Mouse (Mus musculus): Measurements from ENCODE around the gene Scn1b. TPM values are rescaled to one million over a fixed set of nuclear protein-coding genes. Genes with fewer than 3 reads are reported as not detected.

Scn1b gene
- polyA plus RNA-seq, 1 experiment from 2014 or later: 2.8 TPM

DNA sequence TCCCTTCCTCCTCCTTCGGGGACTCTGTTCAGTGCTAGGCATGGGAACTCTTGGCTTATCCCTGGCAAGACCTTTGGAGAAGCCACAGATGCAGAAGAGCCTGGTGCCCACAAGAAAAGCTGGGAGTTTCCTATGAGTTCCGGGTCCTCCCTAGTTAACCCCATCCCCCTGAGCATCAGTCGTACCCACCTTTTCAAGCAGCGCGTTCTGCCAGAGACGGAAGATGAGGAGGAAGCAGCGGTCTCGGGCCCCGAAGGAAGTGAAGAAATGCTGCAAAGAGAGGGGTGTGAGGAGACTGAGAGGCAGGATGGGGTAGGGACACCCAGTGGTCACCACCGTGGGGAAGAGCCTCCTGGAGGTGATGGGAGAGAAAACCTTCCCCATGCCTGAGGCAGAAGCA lies 14.1 kb upstream of the Scn1b start:
- Histone ChIP-seq H3K4me1 (replicated peaks; ENCODE audit: insufficient read depth, low read length) (no peaks in the 10 kb centered on the region), H3K4me3 (replicated peaks; ENCODE audit: low read depth, low read length) (no peak overlapping the region), H3K9ac (ENCODE audit: low read depth, low read length) (no peak overlapping the region), H3K4me2 (ENCODE audit: low read length) (no peak overlapping the region), H3K36me3 (ENCODE audit: insufficient read depth, low read length) (peaks cover 74% of the 10 kb centered on the region), H3K9me3 (replicated peaks; ENCODE audit: low read length) (no peaks in the 10 kb centered on the region), H3K27me3 (ENCODE audit: insufficient read depth, low read length) (no peaks in the 10 kb centered on the region), H3K27ac (no peak overlapping the region)
- DNase-seq (ENCODE audit: low spot score) (no peak), ATAC-seq (replicated peaks; ENCODE audit: low FRiP score, low read depth) (no peak)
- TF ChIP-seq CTCF (IDR thresholded peaks at IDR 0.05; ENCODE audit: low read depth): no peak
- WGBS: 89% methylated on average over 10 of the region's 10 CpGs

DNA sequence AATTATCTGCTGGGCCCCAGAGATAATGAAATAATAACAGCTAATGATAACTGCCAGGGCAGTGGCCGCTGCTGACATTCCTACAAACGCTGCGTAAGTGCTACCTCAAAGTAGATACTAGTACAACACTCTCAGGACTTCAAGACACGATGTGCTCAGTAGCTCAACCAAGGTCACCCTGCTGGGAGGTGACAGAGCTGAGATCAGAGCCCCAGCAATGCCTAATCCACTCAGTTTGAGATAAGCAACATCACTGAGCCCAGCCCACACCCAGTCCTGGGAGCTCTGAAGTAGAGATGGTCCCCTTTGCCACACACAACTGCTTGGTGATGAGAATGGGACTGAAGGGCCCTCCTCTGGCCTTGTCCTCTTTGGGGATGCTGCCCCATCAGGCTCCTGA lies 13.5 kb upstream of the Scn1b start:
- ATAC-seq (replicated peaks; ENCODE audit: low FRiP score, low read depth) (peak; percentile 9; the same call in 1 of the 2 replicates), DNase-seq (ENCODE audit: low spot score) (no peak)
- Histone ChIP-seq H3K9ac (ENCODE audit: low read depth, low read length) (no peak overlapping the region), H3K4me3 (replicated peaks; ENCODE audit: low read depth, low read length) (no peak overlapping the region), H3K4me2 (ENCODE audit: low read length) (no peak overlapping the region), H3K9me3 (replicated peaks; ENCODE audit: low read length) (no peaks in the 10 kb centered on the region), H3K27ac (no peak overlapping the region), H3K36me3 (ENCODE audit: insufficient read depth, low read length) (peaks cover 80% of the 10 kb centered on the region), H3K27me3 (ENCODE audit: insufficient read depth, low read length) (no peaks in the 10 kb centered on the region), H3K4me1 (replicated peaks; ENCODE audit: insufficient read depth, low read length) (no peaks in the 10 kb centered on the region)
- 92% methylated on average over 4 of the region's 4 CpGs for whole genome bisulfite sequencing
- TF ChIP-seq CTCF (IDR thresholded peaks at IDR 0.05; ENCODE audit: low read depth): no peak

DNA sequence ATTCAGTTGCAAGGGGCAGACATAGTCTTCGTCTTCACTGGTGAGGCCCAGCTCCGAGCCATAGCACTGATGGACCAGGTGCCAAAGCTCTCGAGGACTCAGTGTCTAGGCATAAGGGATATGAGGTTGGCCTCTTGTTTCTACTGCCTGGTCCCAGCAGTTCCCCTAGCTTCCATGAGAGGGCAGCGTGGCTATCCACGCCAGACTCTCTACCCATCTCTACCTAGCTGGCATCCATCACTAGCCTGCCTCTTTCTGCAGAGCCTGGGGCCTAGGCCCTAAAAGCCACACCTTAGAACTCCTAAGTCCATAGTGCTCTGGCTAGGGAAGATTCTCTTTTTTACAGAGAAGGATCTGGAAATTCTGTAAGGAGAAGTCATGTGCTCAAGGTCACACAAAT lies 13.0 kb upstream of the Scn1b start:
- 61% methylated on average over 5 of the region's 5 CpGs for WGBS
- no peaks in the 10 kb centered on the region for H3K4me1 ChIP-seq (replicated peaks; ENCODE audit: insufficient read depth, low read length)
- peak; percentile 78 for TF ChIP-seq CTCF (IDR thresholded peaks at IDR 0.05; ENCODE audit: low read depth)
- ATAC-seq (replicated peaks; ENCODE audit: low FRiP score, low read depth) (peak; percentile 63; the same call in 1 of the 2 replicates), DNase-seq (ENCODE audit: low spot score) (peak; percentile 72)
- H3K9ac ChIP-seq (ENCODE audit: low read depth, low read length): no peak overlapping the region
- no peaks in the 10 kb centered on the region for H3K9me3 ChIP-seq (replicated peaks; ENCODE audit: low read length)
- H3K27ac ChIP-seq: no peak overlapping the region
- peaks cover 84% of the 10 kb centered on the region for H3K36me3 ChIP-seq (ENCODE audit: insufficient read depth, low read length)
- no peak overlapping the region for H3K4me2 ChIP-seq (ENCODE audit: low read length)
- H3K4me3 ChIP-seq (replicated peaks; ENCODE audit: low read depth, low read length): no peak overlapping the region
- no peaks in the 10 kb centered on the region for H3K27me3 ChIP-seq (ENCODE audit: insufficient read depth, low read length)

DNA sequence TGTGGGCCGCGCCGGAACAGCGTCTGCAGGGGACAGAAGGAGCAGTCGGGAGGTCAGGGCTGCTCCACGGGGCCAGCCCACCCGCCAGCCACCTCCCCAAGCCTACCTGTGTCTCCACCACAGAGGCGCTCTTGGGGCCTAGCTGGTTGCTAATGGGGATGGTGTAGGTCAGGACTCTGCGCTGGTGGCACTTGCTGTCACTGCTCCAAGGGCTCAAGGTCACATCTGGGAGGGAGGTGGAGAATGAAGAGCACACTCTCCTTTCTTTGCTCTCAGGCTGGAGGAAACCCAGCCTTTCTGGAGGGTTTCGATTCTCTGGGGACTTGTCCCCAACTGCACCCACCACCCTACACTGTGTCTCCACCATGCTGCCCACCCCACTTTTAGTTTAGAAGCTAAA lies 8.9 kb upstream of the Scn1b start:
- DNase-seq (ENCODE audit: low spot score) (no peak), ATAC-seq (replicated peaks; ENCODE audit: low FRiP score, low read depth) (no peak)
- WGBS: 93% methylated on average over 10 of the region's 10 CpGs
- H3K27ac ChIP-seq: no peak overlapping the region
- H3K4me2 ChIP-seq (ENCODE audit: low read length): no peak overlapping the region
- peaks cover 96% of the 10 kb centered on the region for H3K36me3 ChIP-seq (ENCODE audit: insufficient read depth, low read length)
- H3K4me3 ChIP-seq (replicated peaks; ENCODE audit: low read depth, low read length): no peak overlapping the region
- H3K9ac ChIP-seq (ENCODE audit: low read depth, low read length): no peak overlapping the region
- no peaks in the 10 kb centered on the region for H3K4me1 ChIP-seq (replicated peaks; ENCODE audit: insufficient read depth, low read length)
- no peaks in the 10 kb centered on the region for H3K9me3 ChIP-seq (replicated peaks; ENCODE audit: low read length)
- no peaks in the 10 kb centered on the region for H3K27me3 ChIP-seq (ENCODE audit: insufficient read depth, low read length)
- no peak for TF ChIP-seq CTCF (IDR thresholded peaks at IDR 0.05; ENCODE audit: low read depth)

DNA sequence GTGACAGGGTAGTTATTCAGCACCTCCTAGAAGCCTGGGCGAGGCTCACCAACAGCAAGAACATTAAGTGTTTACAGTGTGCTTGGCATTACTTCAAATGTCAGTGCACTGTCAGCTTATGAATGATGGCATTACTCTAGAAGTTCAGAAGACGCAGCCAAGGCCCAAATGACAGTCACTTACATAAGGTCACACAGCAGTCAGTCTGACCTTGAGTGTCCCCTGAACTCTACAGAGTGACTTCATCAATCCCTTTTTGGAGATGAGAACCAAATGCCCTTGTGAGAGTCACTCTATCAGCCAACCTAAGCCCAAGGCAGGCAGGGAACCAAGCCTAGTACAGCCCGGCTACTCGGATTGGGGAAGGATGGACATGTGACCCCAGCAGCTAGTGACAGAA lies 5.1 kb upstream of the Scn1b start:
- no peak overlapping the region for H3K27ac ChIP-seq
- WGBS: 83% methylated on average over 4 of the region's 4 CpGs
- no peak overlapping the region for H3K4me3 ChIP-seq (replicated peaks; ENCODE audit: low read depth, low read length)
- H3K4me2 ChIP-seq (ENCODE audit: low read length): no peak overlapping the region
- DNase-seq (ENCODE audit: low spot score) (no peak), ATAC-seq (replicated peaks; ENCODE audit: low FRiP score, low read depth) (no peak)
- H3K9me3 ChIP-seq (replicated peaks; ENCODE audit: low read length): no peaks in the 10 kb centered on the region
- no peak overlapping the region for H3K9ac ChIP-seq (ENCODE audit: low read depth, low read length)
- H3K36me3 ChIP-seq (ENCODE audit: insufficient read depth, low read length): peaks cover 76% of the 10 kb centered on the region
- no peaks in the 10 kb centered on the region for H3K27me3 ChIP-seq (ENCODE audit: insufficient read depth, low read length)
- no peak for TF ChIP-seq CTCF (IDR thresholded peaks at IDR 0.05; ENCODE audit: low read depth)
- no peaks in the 10 kb centered on the region for H3K4me1 ChIP-seq (replicated peaks; ENCODE audit: insufficient read depth, low read length)

DNA sequence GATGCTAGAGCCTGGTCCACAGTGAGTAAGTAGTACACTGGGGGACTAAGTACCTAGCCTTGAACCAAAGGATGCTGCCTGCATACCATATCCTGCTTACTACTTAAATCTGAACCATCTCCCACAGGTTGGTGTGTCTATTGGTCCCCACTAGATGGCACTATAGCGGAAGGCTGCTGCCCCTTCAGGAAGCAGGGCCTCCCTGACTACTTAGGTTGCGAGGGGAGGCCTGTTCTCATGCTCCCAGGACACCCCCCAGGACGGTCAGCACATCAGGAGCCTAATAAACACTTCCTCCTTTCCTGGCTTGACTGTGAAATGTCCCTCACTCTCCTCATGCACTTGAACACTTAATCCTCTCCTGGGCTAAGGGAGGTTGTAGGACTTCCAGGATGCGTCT lies 4.0 kb upstream of the Scn1b start:
- Histone ChIP-seq H3K4me3 (replicated peaks; ENCODE audit: low read depth, low read length) (no peak overlapping the region), H3K4me1 (replicated peaks; ENCODE audit: insufficient read depth, low read length) (0 out of 2 replicates have a peak, but pooled peaks cover 5% of the 10 kb centered on the region), H3K27ac (no peak overlapping the region), H3K4me2 (ENCODE audit: low read length) (no peak overlapping the region), H3K9me3 (replicated peaks; ENCODE audit: low read length) (no peaks in the 10 kb centered on the region), H3K9ac (ENCODE audit: low read depth, low read length) (no peak overlapping the region), H3K36me3 (ENCODE audit: insufficient read depth, low read length) (peaks cover 65% of the 10 kb centered on the region), H3K27me3 (ENCODE audit: insufficient read depth, low read length) (peaks cover 9% of the 10 kb centered on the region)
- TF ChIP-seq CTCF (IDR thresholded peaks at IDR 0.05; ENCODE audit: low read depth): peak; percentile 83
- no peak for ATAC-seq (replicated peaks; ENCODE audit: low FRiP score, low read depth)
- peak; percentile 87 for DNase-seq (ENCODE audit: low spot score)
- WGBS: 31% methylated on average over 4 of the region's 4 CpGs

DNA sequence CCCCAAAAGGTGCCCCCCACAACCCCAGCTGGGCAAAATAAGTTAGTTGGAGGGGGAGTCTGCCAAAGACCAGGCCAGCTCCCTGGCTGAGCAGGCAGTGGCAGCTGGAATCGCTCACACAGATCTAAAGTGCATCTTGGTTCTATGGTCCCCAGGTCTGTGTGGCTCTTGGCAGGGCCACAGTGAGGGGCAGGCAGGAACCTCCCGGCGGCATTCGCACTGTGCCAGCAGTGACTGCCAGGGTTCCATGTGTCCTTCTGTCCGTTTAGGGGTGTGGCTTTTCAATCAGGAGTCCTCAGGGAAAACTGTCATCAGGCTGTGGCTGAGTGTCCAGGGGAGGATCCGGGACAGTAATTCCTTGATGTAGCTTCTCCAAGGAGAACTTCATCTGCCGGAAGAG lies 3.4 kb upstream of the Scn1b start:
- Histone ChIP-seq H3K4me1 (replicated peaks; ENCODE audit: insufficient read depth, low read length) (0 out of 2 replicates have a peak, but pooled peaks cover 5% of the 10 kb centered on the region), H3K9me3 (replicated peaks; ENCODE audit: low read length) (no peaks in the 10 kb centered on the region), H3K36me3 (ENCODE audit: insufficient read depth, low read length) (peaks cover 59% of the 10 kb centered on the region), H3K4me3 (replicated peaks; ENCODE audit: low read depth, low read length) (no peak overlapping the region), H3K27me3 (ENCODE audit: insufficient read depth, low read length) (peaks cover 14% of the 10 kb centered on the region), H3K4me2 (ENCODE audit: low read length) (no peak overlapping the region), H3K9ac (ENCODE audit: low read depth, low read length) (no peak overlapping the region), H3K27ac (no peak overlapping the region)
- WGBS: 90% methylated on average over 7 of the region's 7 CpGs
- DNase-seq (ENCODE audit: low spot score) (no peak), ATAC-seq (replicated peaks; ENCODE audit: low FRiP score, low read depth) (no peak)
- no peak for TF ChIP-seq CTCF (IDR thresholded peaks at IDR 0.05; ENCODE audit: low read depth)

Measured in kidney, postnatal 0 days (tissue).